Mouse (Mus musculus) liver, embryonic 16.5 days (tissue): ENCODE measurements around the gene Wnt2. TPM values are rescaled to one million over a fixed set of nuclear protein-coding genes. Genes with fewer than 3 reads are reported as not detected.

Source experiments
- polyA plus RNA-seq: library from polyadenylated mRNA; unstranded; fragments of >200 nt; fragmentation: Nextera tagmentation; extraction: Ambion mirVana; gene quantifications from 2 replicates; pipeline ENCODE4 v1.2.1, GENCODE M21; 2015

Gene Wnt2
- polyA plus RNA-seq, 1 experiment from 2014 or later, result 2.1 TPM

Other genes starting within 250 kb of the Wnt2 start
- not detected in 2 replicates for gene Asz1, start 78.5 kb upstream of the Wnt2 start, polyA plus RNA-seq
- 0.04 and 0.09 TPM in 2 replicates for gene Cftr, start 140.1 kb upstream of the Wnt2 start, polyA plus RNA-seq